Mouse (Mus musculus): ENCODE data around the gene Gm31371. TPM values are rescaled to one million over a fixed set of nuclear protein-coding genes. Genes with fewer than 3 reads are reported as not detected.
"Not testable (repeated sequence)": the region's sequence is repeated elsewhere in the genome, so short reads cannot be mapped to it uniquely, and the experiment has no call there.

The Gm31371 gene
- polyA plus RNA-seq (2012; rRNA removed) = 0.14 TPM in 1 of 2 replicates, not detected in the other

DNA sequence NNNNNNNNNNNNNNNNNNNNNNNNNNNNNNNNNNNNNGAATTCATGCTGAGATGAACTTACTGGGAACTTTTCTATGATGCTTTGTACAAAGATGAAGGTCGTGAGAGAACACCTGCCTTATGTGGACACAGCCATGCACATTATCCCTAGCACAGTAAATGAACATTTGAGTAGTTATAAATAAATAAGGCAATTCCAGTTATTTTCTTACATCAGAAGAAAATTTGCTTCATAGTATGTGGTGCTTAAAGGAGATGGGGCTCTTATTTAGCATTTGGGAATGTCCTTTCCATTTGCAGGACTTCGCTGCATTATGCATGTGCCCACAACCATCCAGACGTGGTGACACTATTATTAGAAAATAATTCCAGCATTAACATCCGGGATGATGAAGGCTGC is at the start of gene Gm31371:
Gm31371 (plus strand) TSS at position 301 of the 400 bp plus-strand sequence.
- not testable (repeated sequence) for DNase-seq (ENCODE audit: low read depth)

DNA sequence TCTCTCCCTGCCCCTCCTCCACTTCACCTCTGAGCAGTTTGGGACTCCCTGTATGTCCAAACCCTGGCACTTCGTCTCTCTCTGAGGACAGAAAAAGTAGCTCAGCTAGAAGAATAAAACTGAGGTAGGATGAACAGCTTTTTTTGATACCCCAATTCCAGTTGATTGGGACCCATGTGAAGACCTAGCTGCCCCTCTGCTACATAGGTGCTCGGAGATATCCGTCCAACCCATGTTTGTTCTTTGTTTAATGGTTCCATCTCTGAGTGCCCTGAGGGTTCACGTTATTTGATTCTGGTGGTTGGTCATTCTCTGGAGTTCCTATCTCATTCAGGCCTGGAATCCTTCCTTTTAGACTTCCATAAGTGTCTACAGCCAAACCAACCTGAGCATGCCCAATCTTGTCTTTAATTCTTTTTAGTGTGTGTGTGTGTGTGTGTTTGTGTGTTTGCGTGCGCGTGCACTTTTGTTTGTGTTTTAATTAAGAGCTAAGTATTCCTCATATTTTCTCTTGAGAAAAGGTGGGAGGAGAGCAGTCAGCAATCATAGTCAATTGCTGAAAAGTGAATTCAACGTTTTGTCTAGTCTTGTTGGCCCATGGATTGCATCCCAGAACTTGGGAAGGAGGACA is 3.3 kb downstream of the Gm31371 start:
- not testable (repeated sequence) for DNase-seq (ENCODE audit: low read depth)

DNA sequence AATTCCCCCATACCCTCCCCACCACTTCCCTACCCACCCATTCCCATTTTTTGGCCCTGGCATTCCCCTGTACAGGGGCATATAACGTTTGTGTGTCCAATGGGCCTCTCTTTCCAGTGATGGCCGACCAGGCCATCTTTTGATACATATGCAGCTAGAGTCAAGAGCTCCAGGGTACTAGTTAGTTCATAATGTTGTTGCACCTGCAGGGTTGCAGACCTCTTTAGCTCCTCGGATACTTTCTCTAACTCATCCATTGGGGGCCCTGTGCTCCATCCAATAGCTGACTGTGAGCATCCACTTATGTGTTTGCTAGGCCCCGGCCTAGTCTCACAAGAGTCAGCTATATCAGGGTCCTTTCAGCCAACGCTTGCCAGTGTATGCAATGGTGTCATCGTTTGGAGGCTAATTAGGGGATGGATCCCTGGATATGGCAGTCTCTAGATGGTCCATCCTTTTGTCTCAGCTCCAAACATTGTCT is 5.7 kb downstream of the Gm31371 start:
- not testable (repeated sequence) for DNase-seq (ENCODE audit: low read depth)

DNA sequence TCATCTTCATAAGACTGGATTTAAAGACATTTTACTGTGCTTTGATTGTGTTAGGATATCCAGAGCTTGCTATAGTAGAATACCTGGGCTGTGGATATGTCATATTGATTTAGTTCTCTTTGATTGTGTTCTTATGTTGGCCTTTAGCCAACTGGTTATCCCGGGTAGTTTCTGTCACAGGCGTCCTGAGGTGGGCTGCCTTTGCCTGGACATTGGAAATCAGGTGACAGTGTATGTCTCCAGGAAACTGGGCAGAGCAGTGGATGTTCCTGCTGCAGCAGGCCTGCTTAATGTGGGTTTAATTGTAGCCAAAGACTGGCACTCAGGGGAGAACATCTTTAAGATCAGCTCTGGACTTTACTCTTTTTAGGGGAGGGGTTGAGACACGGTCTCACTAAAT is 15.9 kb downstream of the Gm31371 start:
- not testable (repeated sequence) for DNase-seq (ENCODE audit: low read depth)

DNA sequence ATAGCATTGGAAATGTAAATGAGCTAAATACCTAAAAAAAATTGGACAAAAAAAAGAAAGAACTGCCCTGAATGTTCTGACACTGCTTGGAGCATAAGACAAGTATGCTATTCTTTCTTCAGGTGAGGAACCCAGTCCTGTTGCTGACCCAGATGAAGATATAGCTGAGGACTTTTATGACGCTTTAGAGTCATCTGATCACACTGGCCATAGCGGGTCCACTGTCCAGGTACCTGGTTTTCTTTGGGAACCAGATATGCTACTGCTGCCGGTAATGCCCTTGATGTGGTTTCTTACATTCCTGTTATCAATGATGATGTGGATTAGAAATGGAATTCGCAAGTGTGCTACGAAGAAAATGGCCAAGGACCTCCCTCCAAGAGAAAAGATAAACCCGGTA is 31.1 kb downstream of the Gm31371 start:
- not testable (repeated sequence) for DNase-seq (ENCODE audit: low read depth)

DNA sequence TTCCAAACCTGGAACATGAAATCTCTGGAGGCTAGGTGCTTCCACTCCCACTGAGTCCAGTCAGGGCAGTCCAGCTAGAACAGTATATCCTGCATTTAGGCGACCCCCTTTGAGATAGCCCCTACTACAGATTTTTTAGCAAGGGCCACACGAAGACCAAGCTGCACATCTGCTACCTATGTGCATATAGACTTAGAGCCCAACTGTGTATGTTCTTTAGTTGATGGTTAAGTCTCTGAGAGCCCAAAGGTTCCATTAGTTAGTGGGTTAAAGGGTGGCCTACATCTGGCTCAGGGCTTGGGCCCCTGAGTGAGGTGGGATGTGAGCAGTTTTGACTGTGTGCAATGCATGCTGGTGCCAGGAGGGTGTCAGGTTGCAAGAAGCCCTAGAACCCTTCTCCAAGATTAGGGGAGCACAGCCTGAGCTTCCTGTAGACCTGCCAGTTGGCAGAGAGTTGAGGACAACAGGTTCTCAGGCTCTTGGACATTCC is 32.4 kb downstream of the Gm31371 start:
- DNase-seq (ENCODE audit: low read depth) = not testable (repeated sequence)

DNA sequence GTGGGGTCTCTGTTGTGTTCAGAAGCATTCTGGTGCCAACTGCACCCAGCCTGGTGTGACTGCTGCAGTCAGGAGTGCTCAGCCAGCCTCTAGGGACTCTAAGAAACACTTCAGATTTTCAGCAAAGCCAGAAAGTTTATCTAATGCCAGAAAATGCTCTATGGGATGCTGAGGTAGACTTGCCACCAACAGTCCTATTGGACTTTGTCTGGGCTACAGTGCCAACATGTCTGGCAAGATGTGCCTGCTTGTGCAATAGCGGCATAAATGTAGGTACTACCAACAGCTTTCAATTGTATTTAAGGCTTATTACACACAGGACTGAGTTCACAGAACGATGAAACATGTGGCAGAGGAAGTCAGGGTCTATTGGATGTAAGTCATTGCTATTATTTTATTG is 57.7 kb downstream of the Gm31371 start:
- DNase-seq (ENCODE audit: low read depth) = no peak

DNA sequence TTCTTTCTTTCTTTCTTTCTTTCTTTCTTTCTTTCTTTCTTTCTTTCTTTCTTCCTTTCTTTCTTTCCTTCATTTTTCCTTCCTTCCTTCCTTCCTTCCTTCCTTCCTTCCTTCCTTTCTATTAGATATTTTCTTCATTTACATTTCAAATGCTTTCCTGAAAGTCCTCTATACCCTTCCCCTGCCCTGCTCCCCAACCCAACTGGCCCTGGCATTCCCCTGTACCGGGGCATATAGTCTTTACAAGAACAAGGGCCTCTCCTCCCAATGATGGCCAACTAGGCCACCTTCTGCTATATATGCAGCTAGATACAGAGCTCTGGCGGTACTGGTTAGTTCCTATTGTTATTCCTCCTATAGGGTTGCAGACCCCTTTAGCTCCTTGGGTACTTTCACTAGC is 60.6 kb downstream of the Gm31371 start:
- not testable (repeated sequence) for DNase-seq (ENCODE audit: low read depth)

DNA sequence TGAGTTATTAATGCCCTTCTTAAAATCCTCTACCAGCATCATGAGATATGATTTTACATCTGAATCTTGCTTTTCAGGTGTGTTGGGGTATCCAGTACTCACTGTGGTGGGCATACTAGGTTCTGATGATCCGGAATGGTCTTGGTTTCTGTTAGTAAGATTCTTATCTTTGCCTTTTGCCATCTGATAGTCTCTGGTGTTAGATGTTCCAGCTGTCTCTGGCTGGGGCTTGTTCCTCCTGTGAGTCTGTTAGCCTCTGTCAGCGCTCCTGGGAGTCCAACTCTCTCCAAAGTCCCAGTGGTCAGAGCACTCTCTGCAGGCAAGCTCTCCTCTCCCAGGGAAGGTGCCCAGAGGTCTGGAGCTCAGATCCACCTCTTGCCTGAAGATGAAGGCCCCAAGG is 65.0 kb downstream of the Gm31371 start:
- DNase-seq (ENCODE audit: low read depth) = not testable (repeated sequence)

DNA sequence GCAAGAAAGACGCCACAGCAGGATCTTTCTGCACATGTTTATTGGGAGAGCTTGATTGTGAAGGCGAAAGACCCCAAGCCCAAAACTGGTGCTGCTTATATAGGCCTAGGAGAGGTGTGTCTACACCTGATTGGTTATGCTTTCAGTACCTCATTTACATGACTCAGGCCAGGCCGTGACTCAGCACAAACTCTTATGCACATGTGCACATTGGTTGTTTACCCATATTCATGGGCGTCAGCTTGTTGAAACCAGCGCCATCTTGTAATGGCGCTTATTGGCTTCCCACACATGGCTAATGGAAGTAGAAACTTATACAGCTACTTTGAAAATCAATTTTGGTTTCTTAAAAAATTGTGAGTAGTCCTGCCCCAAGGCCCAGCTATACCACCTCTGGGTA is 72.0 kb downstream of the Gm31371 start:
- DNase-seq (ENCODE audit: low read depth) = not testable (repeated sequence)

Other genes with a start within 250 kb of the Gm31371 start
- not detected in 2 replicates for gene 4930467E23Rik, start 173.8 kb upstream of the Gm31371 start, polyA plus RNA-seq (2012; rRNA removed)

Measured in gonadal fat pad, adult 2 months (tissue).